Mouse (Mus musculus) neural tube, embryonic 12.5 days (tissue): ENCODE measurements around the gene Icosl. TPM values are rescaled to one million over a fixed set of nuclear protein-coding genes. Genes with fewer than 3 reads are reported as not detected.

Source experiments
- ATAC-seq: fragments of 200-750 bp; cut with Nextera tagmentation; 2 replicates; pipeline ENCODE4 v1.8.0; 2017; ENCODE audit warnings: low read depth, mild to moderate bottlenecking, moderate TSS enrichment, moderate library complexity; ENCODE audit not compliant: low FRiP score
- H3K27ac ChIP-seq: fragments of 300-500 bp; sonication (generic); 2 replicates; pipeline ENCODE4 v1.5.1; 2016
- H3K27me3 ChIP-seq: fragments of 300-500 bp; sonication (generic); replicated peaks from 2 replicates; pipeline ENCODE4 v1.6.1; 2016; ENCODE audit warnings: mild to moderate bottlenecking
- H3K36me3 ChIP-seq: fragments of 300-500 bp; sonication (generic); 2 replicates; pipeline ENCODE4 v1.6.1; 2016; ENCODE audit warnings: mild to moderate bottlenecking
- H3K4me1 ChIP-seq: fragments of 300-500 bp; sonication (generic); 2 replicates; pipeline ENCODE4 v1.6.1; 2016
- H3K4me2 ChIP-seq: fragments of 300-500 bp; sonication (generic); replicated peaks from 2 replicates; pipeline ENCODE4 v1.6.1; 2016; ENCODE audit warnings: mild to moderate bottlenecking
- H3K4me3 ChIP-seq: fragments of 300-500 bp; sonication (generic); 2 replicates; pipeline ENCODE4 v1.5.1; 2016
- H3K9ac ChIP-seq: fragments of 300-500 bp; sonication (generic); 2 replicates; pipeline ENCODE4 v1.6.1; 2016; ENCODE audit warnings: mild to moderate bottlenecking
- H3K9me3 ChIP-seq: fragments of 300-500 bp; sonication (generic); 2 replicates; pipeline ENCODE4 v1.6.1; 2016; ENCODE audit warnings: mild to moderate bottlenecking
- WGBS: fragments of 180-500 bp; shearing (Covaris S2); methylation state at CpG from one replicate; pipeline ENCODE4 v1.1.7; 2016; 5-methylcytosine and 5-hydroxymethylcytosine counted together
- polyA plus RNA-seq: library from polyadenylated mRNA; unstranded; fragments of >200 nt; fragmentation: Nextera tagmentation; extraction: Ambion mirVana; gene quantifications from 2 replicates; pipeline ENCODE4 v1.2.1, GENCODE M21; 2016

Icosl gene
- polyA plus RNA-seq, 1 experiment from 2014 or later = 1.3 TPM

DNA sequence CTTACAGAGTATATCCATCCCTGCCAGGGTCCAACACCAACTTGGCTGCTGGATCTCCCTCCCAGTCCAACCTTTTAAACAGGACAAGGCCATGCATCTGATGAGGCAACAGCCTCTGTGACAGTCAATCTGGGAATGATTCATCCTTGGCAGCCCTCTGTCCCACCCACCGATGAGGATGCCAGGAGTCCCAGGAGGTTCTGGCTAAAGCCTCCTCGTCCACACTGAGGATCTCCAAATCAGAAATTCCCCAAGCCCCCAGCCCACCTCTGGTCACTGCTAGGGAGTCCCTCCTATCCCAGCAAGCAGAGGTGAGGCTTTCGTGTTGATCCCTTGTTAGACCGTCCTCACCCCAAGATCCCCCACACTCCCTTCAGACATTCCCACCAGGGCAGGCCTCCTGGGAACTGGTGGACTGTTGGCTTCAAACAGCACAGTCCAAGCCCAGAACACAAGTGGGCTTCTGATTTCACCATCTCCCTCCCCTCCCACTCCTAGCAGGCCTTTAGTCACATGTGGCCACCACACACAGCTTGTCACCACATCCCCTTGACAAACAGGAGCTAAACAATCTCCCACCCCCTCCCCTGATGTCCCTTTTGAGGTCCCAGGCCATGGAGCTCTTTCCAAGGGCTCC is 11.0 kb downstream of the Icosl start:
- Histone ChIP-seq H3K27ac (no peak overlapping the region), H3K9me3 (no peaks in the 10 kb centered on the region), H3K4me2 (no peak overlapping the region), H3K4me3 (no peak overlapping the region), H3K9ac (no peak overlapping the region), H3K4me1 (no peaks in the 10 kb centered on the region), H3K36me3 (no peaks in the 10 kb centered on the region), H3K27me3 (no peaks in the 10 kb centered on the region)
- WGBS = 80% methylated on average over 4 of the region's 4 CpGs
- no peak for ATAC-seq

DNA sequence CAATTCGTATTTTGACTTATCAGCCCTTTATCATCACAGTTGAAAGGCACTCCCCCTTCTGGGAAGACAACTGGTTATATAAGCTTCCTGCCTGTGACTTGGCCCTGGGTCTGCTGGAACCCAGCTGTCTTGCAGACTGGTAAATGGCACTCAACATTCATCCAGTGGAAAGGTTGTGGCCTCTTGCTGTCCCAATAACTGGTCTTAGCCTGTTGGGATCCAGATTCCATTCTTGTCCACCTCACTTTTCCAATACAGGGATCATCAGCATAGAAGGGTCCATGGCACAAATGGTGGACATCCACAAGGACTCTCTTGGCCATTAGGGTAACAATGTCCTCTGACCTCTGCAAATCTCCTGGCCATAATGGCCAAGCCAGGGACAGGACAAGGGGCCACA is 15.0 kb downstream of the Icosl start:
- 70% methylated on average over 1 of the region's 1 CpGs for WGBS
- Histone ChIP-seq H3K36me3 (no peaks in the 10 kb centered on the region), H3K9ac (no peak overlapping the region), H3K27ac (no peak overlapping the region), H3K4me1 (no peaks in the 10 kb centered on the region), H3K9me3 (no peaks in the 10 kb centered on the region), H3K4me3 (no peak overlapping the region), H3K27me3 (no peaks in the 10 kb centered on the region), H3K4me2 (no peak overlapping the region)
- ATAC-seq = no peak

DNA sequence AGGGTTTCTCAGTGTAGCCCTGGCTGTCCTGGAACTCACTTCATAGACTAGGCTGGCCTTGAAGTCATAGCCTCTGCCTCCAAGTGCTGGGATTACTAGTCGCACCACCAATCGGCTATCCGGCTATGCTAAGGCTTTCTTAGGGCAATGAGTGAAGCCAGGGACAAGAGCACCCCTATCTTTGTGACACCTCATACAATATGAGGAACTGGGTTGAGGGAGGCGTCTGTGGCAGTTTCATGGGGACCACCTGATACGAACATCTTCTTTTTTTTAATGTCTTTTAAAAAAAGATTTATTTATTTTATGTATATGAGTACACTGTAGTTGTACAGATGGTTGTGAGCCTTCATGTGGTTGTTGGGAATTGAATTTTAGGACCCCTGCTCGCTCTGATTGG is 16.6 kb downstream of the Icosl start:
- Histone ChIP-seq H3K9me3 (no peaks in the 10 kb centered on the region), H3K4me3 (no peak overlapping the region), H3K27ac (no peak overlapping the region), H3K4me1 (no peaks in the 10 kb centered on the region), H3K9ac (no peak overlapping the region), H3K4me2 (no peak overlapping the region), H3K36me3 (no peaks in the 10 kb centered on the region), H3K27me3 (no peaks in the 10 kb centered on the region)
- WGBS = 93% methylated on average over 6 of the region's 6 CpGs
- no peak for ATAC-seq

DNA sequence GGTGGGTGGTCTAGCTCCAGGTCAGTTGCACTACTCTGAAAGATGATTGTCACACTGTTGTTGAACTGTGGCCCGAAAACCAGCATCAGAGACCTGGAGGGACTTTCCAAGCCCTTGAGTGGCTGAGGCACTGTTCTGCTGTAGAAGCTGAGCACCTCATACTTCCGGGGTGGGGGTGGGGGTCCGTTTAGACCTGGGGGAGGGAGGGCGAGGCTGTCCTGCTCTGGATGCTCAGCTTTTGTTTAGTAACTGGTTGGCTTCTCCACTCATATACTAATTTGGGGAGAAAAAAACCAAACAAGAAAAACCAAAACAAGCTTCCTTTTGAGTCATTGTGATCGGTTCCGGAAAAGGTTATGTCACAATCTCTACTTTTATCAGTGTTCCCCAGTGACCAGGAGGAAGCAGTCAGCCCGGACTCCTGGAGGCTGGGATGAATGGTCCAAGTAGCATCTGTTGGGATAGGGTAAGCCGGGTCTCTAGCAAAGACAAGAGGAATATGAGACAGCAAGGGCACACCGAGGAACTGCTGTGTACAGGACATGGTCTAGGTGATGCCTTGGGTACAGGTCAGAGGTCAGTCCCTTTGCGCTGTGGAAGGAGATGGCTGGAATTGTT is 17.5 kb downstream of the Icosl start:
- no peak overlapping the region for H3K27ac ChIP-seq
- no peaks in the 10 kb centered on the region for H3K9me3 ChIP-seq
- H3K36me3 ChIP-seq = no peaks in the 10 kb centered on the region
- H3K27me3 ChIP-seq = no peaks in the 10 kb centered on the region
- H3K9ac ChIP-seq = no peak overlapping the region
- H3K4me3 ChIP-seq = no peak overlapping the region
- no peak for ATAC-seq
- no peaks in the 10 kb centered on the region for H3K4me1 ChIP-seq
- no peak overlapping the region for H3K4me2 ChIP-seq
- 85% methylated on average over 10 of the region's 10 CpGs for WGBS

DNA sequence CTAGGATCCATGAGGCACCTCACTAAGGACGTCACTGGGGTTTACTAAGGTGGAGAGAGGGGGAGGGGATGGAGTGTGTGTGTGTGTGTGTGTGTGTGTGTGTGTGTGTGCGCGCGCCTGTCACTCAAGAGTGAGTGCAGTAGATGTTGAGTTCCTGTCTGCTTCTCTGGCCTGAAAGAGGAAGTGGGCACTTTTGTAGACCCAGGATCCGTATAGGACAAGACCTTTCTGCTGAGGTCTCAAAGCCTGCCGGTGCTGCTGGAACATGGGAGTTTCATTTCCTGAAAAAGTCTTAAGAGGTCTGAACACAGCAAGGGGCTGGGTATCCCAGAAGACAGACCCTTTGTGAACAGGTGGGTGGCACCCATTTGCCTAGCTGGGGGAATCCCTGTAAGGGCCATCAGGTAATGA is 18.0 kb downstream of the Icosl start:
- WGBS = 89% methylated on average over 6 of the region's 6 CpGs
- no peak for ATAC-seq
- no peak overlapping the region for H3K9ac ChIP-seq
- H3K4me3 ChIP-seq = no peak overlapping the region
- no peaks in the 10 kb centered on the region for H3K27me3 ChIP-seq
- H3K9me3 ChIP-seq = no peaks in the 10 kb centered on the region
- no peaks in the 10 kb centered on the region for H3K36me3 ChIP-seq
- no peaks in the 10 kb centered on the region for H3K4me1 ChIP-seq
- no peak overlapping the region for H3K27ac ChIP-seq
- H3K4me2 ChIP-seq = no peak overlapping the region

DNA sequence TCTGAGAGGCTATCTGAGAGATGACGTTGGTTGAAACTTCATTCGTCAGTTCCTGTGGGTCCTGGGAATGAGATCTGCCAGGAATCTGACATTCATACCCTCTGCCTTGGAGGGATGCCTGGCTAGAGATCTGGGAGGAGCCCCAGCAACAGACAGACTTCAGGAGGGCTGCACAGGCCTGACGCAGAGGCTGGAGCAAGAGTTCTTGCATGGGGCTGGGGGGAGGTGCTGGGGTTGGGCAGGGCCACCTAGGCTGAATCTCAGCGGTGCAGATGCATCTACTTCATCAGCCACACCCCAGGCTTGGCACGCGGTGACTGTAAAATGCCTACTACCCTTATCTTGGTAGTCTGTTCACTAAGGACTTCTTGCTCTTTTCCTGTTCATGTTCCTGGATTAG is 21.1 kb downstream of the Icosl start:
- Histone ChIP-seq H3K4me3 (no peak overlapping the region), H3K9ac (no peak overlapping the region), H3K27ac (no peak overlapping the region), H3K4me1 (no peaks in the 10 kb centered on the region), H3K4me2 (no peak overlapping the region), H3K27me3 (no peaks in the 10 kb centered on the region), H3K36me3 (no peaks in the 10 kb centered on the region), H3K9me3 (no peaks in the 10 kb centered on the region)
- WGBS = 65% methylated on average over 6 of the region's 6 CpGs
- no peak for ATAC-seq

DNA sequence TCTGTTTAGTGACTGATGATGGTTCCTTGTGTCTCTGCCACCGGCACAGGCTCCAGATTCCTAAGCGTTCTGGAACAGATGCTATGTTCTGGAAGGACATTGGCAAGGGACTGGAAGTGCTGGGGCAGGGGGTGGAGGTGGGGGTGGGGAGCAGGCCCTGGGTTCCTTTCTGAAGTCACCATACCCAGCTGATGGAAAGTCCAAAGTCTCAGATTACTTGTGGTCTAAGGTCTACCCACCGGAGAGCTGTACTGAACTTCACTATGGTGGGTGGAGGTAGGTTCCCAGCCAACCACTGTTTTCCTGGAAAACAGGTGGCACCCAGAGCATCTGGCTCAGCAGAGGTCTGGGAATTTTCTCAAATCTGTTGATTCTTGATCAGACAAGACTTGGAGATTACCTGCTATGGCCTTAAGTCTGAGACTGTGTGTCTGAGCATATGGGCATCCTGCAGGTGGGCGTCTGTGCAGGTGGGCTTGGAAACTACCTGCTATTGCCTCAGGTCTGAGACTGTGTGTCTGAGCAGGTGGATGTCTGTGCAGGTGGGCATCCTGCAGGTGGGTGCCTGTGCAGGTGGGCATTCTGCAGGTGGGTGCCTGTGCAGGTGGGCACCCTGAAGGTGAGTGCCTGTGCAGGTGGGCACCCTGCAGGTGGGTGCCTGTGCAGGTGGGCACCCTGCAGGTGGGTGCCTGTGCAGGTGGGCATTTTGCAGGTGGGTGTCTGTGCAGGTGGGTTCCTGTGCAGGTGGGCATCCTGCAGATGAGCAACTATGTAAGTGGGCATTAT is 21.8 kb downstream of the Icosl start:
- H3K4me1 ChIP-seq = no peaks in the 10 kb centered on the region
- 86% methylated on average over 4 of the region's 4 CpGs for whole genome bisulfite sequencing
- no peak overlapping the region for H3K27ac ChIP-seq
- no peak overlapping the region for H3K9ac ChIP-seq
- no peaks in the 10 kb centered on the region for H3K36me3 ChIP-seq
- H3K4me3 ChIP-seq = no peak overlapping the region
- H3K27me3 ChIP-seq = no peaks in the 10 kb centered on the region
- ATAC-seq = no peak
- no peaks in the 10 kb centered on the region for H3K9me3 ChIP-seq
- H3K4me2 ChIP-seq = no peak overlapping the region

DNA sequence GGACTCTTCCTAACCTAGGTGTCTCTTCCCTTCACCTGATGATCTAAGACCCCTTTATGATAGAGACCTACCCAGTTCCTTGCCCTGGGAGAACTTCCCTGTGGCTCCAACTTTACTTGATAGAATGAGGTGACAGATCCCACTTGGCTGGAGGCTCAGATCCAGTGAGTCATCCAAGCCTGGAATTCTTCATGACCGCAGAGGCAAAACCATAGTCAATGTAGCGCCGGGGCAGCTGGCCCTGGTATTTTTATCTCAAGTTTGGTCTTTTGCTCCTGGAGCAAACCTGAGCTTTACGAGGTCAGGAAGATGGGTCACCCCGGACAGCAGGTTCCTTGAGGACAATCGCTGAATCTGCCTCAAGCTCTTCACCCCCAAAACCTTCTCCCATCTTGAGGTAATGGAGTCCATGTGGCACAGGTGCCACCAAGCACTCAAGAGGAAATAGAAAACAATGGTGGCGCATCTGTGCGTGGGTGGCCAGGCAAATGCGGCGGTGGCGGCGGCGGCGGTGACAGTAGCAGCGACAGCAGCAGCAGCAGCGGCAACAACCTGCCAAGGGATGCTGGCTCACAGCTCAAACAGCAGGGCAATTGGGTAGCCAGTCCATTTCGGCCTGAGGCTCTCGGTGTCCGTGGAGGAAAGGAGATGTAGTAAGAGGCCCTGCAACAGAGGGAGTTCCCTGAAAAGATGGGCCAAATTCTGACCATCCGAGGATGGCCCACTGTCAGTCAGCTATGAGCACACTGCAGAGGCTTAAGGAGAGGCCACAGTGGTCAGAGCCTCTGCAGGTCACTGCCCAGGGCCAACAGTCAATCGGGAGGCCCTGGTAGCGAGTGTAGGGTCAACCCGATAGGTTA is 23.0 kb downstream of the Icosl start:
- H3K4me2 ChIP-seq = no peak overlapping the region
- H3K4me1 ChIP-seq = no peaks in the 10 kb centered on the region
- 89% methylated on average over 23 of the region's 23 CpGs for WGBS
- no peaks in the 10 kb centered on the region for H3K9me3 ChIP-seq
- H3K9ac ChIP-seq = no peak overlapping the region
- no peak overlapping the region for H3K4me3 ChIP-seq
- H3K36me3 ChIP-seq = no peaks in the 10 kb centered on the region
- no peak overlapping the region for H3K27ac ChIP-seq
- no peak for ATAC-seq
- H3K27me3 ChIP-seq = no peaks in the 10 kb centered on the region

DNA sequence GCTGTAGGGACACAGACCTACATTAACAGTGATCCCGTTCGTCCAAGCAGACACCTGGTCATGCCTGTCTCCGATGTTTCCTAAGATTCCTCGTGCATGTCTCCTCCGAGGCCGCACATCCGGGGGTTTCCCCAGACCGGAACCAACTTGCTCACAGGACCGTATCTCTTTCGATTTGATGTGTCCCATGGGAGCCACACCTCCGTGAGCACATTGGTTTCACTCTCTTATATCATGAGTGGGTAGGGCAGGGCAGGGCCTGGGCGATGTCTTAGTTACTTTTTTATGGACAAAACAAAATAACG is 23.6 kb downstream of the Icosl start:
- no peak overlapping the region for H3K4me2 ChIP-seq
- H3K4me3 ChIP-seq = no peak overlapping the region
- no peak for ATAC-seq
- H3K9me3 ChIP-seq = no peaks in the 10 kb centered on the region
- WGBS = 90% methylated on average over 13 of the region's 13 CpGs
- H3K9ac ChIP-seq = no peak overlapping the region
- H3K36me3 ChIP-seq = no peaks in the 10 kb centered on the region
- no peaks in the 10 kb centered on the region for H3K27me3 ChIP-seq
- no peaks in the 10 kb centered on the region for H3K4me1 ChIP-seq
- H3K27ac ChIP-seq = no peak overlapping the region

DNA sequence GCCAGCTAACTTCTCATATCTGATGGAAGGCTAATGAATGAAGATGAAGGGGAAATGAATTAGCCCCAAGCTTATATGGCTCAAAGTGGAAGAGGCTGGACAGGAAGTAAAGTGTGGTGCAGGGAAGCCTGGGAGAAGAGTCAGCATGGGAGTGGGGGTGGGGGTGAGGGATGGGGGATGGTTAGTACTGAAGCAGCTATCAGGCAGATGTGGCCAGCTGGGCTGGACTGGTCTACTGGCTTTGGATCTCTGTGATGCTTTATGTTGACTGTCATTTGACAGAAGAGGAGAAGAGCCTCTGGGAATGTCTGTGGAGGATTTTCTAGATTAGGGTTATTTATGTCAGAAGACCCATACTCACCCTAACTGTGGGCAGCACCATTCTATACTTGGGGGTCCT is 26.1 kb downstream of the Icosl start:
- H3K4me3 ChIP-seq = no peak overlapping the region
- H3K27ac ChIP-seq = no peak overlapping the region
- H3K4me1 ChIP-seq = no peaks in the 10 kb centered on the region
- no peak overlapping the region for H3K9ac ChIP-seq
- no peak for ATAC-seq
- H3K4me2 ChIP-seq = no peak overlapping the region
- no peaks in the 10 kb centered on the region for H3K36me3 ChIP-seq
- H3K27me3 ChIP-seq = no peaks in the 10 kb centered on the region
- H3K9me3 ChIP-seq = no peaks in the 10 kb centered on the region

DNA sequence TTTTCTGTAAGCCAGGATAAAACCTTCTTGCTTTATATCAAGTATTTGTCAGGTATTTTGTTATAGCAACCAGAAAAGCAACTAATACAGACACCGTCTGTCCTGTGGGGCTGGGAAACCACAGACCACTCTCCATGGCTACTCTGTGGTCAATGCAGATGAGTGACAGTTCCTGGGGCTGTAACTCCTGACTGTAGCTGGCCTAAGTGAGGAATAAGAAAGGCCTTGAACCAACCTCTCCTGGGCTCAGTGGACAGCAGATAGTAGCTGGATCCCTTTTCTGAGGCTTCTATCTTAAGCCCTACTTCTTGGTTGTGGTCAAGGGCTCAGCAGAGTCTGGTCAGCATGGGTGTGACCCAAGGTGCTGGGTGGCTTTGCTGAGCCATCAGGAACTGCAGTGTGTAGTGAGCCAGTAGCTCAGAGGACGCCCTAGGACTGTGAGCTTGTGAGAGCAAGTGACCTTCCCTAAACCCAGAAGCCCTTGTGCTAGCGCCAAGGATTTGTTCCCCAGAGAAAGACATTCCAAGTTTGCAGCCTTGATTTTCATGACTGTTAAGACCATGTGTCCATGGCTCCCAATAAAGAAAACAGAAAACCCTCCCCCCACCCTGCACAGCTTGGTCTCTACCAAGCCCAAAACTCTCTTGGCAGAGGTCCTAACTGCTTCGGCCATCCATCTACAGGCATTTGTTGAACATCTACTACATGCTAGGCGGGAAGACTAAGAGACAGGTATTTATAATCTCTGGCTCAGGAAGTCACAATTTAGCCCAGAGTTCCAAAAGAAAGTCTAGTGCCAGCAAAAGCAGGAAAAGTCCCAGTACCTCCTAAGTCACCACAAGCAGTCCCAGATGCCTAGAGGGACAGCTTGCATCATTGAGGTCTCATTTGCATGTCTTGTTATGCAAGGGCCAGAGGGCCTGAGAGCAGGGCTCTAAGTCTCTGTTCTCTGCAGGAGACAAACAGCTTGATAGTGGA is 27.1 kb downstream of the Icosl start:
- WGBS = 88% methylated on average over 5 of the region's 5 CpGs
- H3K9me3 ChIP-seq = no peaks in the 10 kb centered on the region
- no peaks in the 10 kb centered on the region for H3K36me3 ChIP-seq
- no peak overlapping the region for H3K4me3 ChIP-seq
- no peak overlapping the region for H3K9ac ChIP-seq
- no peaks in the 10 kb centered on the region for H3K27me3 ChIP-seq
- H3K4me1 ChIP-seq = no peaks in the 10 kb centered on the region
- H3K27ac ChIP-seq = no peak overlapping the region
- H3K4me2 ChIP-seq = no peak overlapping the region
- no peak for ATAC-seq
